Mouse (Mus musculus) left cerebral cortex, postnatal 36 days (tissue): ENCODE results near the gene H2-DMb2. TPM values are rescaled to one million over a fixed set of nuclear protein-coding genes. Genes with fewer than 3 reads are reported as not detected.
A peak's percentile ranks its signal among the peaks of the same experiment; 100 is the strongest.

Experiments
- DNase-seq, 2 experiments: peaks; one replicate each; pipeline ENCODE4 v3.0.0; 2021 to 2022; ENCODE audit warnings: low spot score in 2 of 2, mixed read lengths in 1 of 2
- intact Hi-C: fragments of 180-260 bp; cut with DNase I; formaldehyde crosslinking; loops from one replicate; pipeline ENCODE4 v1.15.1; 2025
- total RNA-seq, 2 experiments: library from RNA; stranded (reverse); gene quantifications; 2 replicates each; pipeline ENCODE4 v1.2.3; 2021

H2-DMb2 gene
- total RNA-seq, 2 experiments from 2014 or later = 0.59 to 0.93 TPM

DNA sequence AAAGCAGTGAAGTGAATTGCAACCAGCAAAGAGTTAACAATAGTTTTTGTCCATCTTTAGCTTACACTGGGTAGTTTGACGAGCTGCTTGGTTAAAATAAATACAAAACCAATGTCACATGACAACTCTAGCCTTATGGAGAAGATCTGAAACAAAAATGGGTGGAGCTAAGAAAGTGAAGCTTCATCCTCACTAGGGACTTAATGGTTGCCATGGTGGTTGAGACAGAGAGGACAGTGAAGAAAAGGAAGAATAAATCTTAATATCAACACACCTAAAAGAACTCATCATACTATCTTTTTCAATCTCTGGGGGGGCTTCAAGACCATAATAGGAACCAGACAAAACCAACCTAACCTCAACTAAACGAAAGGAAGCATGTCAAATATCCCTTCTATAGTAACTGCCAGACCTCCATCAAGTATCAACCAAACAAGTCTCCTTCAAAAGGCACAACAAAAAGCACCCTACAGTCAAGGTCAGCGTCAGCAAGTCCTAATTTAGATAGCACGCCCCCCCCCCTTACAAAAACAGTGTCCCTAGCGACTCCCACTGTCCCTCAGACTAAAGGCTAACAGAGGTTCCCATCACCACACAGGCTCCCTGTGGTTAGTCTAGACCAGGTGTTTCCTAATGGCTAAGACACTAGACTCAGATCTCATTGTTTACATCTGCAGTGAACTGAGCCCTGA lies 25.5 kb upstream of the H2-DMb2 start:
- DNase-seq = no peak
- intact Hi-C loops = loop anchor here (2.0 kb wide), 1 partner anchor 17 kb away; no protein-coding TSS in a partner anchor

DNA sequence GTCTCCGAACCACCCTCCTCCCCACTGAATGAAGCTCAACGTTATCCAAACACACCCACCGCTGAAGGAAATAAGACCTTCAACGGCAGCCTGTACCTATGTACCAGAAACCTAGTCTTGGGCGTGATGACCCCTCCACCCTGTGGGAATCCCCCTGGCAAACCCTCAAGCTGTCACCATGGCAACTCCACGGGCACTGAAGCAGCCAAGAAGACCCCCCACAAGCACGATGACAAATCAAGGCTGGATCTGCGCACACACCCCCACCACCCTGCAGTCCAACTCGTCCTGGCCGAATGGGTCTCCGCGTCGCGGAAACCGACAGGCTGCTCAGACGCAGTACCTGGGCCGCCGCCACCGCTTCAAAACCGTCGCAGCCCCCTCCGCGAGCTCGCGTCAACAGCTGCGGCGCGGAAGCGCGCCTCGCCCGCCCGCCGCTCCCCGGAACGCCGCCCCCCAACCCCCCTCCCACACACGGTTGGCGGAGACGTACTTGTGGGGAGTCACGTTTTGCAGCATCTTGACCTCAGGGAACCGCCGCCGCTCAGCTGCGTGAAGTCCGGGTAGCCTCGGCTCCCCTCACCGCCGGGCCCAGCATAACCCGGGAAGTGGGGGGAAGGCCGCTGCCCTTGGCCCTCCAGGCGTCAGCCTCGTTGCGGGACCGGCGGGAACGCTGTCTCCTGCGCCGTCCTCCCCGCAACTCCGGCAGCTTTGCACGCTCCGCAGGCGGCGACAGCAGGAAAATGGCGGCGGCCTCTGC lies 24.8 kb upstream of the H2-DMb2 start:
- DNase-seq = peak in 1 of 2 experiments; percentile 64
- intact Hi-C loops = loop anchor here (2.0 kb wide), 1 partner anchor 17 kb away; no protein-coding TSS in a partner anchor

DNA sequence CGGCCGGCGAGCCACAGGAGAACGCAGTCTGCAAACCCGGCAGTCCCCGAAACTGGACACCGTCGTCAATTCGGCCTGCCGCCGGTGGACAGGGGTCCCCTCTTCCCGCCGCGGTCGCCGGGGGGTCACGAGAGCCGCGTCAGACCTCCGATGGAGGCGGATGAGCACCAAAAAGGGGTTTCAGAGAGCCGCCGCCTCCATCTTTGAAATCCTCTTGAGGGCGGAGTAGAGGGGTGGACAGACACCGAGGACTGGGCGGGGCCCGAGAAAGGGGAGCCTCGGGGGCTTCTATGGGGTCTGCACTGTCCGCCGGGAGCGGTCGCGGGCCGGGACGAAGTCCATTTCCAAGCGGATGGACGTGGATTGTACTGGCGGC lies 24.2 kb upstream of the H2-DMb2 start:
- no peak for DNase-seq
- intact Hi-C loops = loop anchor here (1.0 to 2.0 kb wide), 2 partner anchors 16 to 88 kb away; partner anchors contain the start of genes Rxrb and Slc39a7

DNA sequence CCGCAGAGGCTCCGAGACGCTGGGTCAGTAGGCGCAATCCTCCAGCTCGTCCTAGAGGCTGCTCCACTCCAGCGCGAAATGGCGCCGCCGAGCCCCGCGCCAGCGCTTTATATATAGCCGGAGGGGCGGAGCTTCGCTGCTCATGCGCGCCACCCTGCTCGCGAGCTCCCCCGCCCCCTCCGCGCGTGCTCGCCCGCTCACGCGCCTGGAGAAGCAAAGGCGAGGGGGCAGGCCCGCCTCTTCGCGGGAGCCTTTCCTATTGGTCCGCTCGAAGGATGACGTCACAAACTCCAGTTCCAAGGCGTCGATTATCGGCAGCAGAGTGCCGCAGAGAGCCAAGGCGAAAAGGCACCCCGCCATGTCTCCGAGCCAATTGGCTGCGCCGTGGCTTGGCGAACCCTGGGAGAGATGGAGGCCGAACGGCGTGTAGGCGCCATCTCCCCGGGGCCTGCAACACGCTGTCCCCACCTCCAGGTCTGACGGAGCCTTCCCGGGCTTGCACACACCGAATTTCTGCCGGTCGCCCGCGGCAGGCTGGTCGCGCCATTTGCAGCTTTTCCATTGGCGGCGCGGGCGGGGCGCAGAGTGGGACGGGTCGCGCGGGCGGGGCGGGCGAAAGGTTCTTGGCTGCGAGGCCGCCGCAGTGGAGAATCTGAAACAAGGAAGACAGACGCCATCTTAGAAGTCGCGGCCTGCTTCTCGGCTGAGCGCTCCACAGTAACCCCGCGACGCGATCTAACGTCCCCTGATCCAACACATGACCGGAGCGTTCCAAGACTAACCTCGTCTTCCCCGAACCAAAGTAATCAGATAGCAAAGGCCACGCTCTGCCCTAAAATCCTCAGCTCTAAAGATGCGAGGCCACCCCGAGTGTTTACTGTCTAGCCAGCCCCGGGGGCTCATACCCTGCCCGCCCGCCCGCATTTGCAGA lies 23.6 kb upstream of the H2-DMb2 start, which contains the start of gene H2-DMa:
Gene H2-DMa, plus strand, starts transcription at position 293 of the 931 bp plus-strand sequence.
- intact Hi-C loops = loop anchor here (1.0 to 2.0 kb wide), 3 partner anchors 15 to 473 kb away; partner anchors contain the start of genes Rxrb and Slc39a7
- DNase-seq = peak; percentile 99 to 100

DNA sequence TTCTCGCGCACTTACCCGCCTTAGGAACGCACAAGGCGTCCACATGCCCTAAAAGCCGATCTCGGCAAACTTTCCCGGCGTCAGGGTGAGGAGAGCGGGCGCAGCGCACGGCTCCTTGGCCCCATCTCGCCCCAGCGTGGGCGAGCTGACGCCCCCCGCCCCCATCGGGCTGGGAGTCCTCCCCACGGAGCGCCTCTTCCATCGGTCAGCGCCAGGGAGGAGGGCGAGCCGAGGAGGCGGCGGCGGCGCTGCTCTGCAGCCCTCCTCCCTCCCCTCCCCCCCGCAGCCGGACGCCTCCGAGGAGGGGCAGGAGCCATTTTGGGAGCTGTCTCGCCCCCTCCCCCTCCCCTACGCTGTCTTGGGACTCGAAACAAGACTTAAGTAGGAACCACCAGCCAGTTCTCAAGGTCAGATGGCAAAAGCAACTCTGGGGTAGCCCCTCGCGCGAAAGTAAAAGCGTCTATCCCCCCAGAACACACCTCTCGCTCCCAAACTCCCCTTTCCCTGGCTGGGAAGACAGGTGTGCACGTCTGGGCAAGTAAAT lies 22.9 kb upstream of the H2-DMb2 start:
- DNase-seq = peak; percentile 86 to 88
- intact Hi-C loops = loop anchor here (2.0 kb wide), 1 partner anchor 473 kb away; no protein-coding TSS in a partner anchor

DNA sequence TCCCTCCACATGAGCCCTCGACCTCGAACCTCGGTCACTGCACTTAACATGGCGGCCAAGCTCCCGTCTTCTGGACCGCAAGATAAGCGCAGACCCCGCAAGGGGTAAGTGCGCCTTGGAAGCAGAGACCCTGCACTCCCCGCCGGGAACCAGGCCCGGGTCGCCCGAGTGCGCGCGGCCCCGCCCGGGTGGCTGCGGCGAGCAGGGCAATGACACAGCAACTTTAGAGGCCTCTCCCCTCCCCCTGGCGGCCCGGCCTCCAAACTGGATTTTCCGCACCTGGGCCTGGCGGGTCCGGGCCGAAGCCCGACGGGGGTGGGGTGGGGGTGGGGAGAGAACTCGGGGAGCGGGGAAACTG lies 22.3 kb upstream of the H2-DMb2 start:
- DNase-seq = peak; percentile 80 to 82
- intact Hi-C loops = loop anchor here (2.0 kb wide), 1 partner anchor 472 kb away; no protein-coding TSS in a partner anchor

DNA sequence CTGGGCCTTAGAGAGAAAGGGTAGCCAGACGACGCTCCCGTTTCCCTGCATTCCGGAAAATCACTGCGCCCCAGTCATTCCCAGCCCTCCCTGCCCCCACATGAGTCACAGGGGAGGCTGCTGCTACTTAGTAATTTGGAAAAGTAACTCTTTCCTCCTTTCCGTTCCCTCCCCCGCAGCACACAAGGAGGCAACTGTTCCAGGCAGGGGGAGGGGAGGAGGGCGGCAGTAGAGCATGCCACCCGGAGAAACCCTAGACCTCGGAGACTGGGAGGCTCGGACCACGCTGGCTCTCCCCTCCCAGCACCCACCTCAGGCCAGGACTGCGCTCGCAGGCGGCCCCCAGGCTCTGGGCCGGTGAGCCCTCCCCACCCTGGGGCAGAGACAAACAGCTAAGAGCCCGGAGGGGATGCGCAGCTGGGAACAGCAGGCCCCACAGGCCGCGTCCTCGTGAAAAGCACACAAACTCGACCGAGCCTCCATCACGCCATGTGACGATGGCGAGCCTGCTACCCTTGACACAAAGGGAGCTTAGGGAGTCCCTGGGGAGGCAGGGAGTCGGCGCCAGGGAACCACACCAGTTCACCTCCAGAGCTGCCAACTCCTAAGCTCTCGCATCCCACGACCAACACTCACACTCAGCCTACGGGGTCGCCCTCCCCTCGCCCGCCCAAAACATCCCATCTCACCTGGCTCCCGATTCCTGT lies 21.8 kb upstream of the H2-DMb2 start:
- DNase-seq = peak; percentile 89
- intact Hi-C loops = loop anchor here (2.0 kb wide), 1 partner anchor 471 kb away; no protein-coding TSS in a partner anchor

DNA sequence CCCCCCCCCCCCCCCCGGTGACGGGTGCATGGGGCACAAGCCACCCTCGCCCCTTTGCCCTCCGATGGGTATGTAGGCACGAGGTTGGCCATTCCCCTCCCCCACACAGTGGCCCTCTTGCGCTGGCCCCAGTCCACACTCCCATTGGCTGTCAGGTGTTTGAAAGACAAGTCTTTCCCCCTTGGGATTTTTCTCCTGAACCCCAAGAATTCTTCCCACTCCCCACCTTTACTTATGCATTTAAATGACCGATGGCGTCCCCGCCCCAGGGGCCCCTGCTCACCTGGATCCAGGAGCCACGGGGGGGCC lies 21.3 kb upstream of the H2-DMb2 start:
- DNase-seq = peak in 1 of 2 experiments; percentile 64

DNA sequence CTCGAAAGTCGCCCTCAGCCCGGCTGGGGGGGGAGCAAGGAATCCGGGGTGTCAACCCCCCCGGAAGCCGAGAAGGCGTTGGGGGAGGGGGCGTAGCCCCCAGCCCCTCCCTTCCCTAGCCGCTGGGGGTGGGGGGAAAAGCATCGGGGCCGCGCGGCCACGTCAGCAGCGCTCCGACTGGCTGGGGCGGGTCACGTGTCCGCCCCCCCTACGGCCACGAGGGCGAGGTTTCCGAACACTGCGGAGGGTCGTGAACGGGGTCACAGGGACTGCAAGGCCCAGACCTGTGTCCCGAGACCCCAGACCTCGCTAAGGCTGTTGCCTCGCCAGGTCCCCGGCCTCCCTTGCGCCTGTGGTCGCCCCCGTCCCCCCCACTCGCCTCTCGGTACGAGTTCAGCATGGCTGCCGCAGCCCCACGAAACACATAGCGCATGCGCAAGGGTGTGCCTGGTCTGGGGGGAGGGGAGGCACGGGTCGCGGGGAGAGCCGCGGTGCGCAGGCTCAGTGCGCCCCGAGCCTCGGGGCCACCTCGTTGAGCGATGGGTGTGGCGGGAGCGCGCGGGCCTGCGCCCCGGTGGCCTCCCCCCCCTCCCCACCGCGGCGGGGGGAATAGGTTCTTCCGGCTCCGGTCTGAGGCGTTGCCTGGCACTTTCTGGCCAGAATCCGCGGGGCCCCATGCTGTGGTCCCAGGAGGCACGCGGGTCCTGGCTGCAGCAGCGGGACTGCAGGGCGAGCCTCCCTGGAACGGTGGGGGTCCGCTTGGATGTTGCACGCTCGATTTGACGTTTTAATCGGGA lies 20.7 kb upstream of the H2-DMb2 start, which contains the start of gene Brd2:
Gene Brd2, minus strand, starts transcription at position 447 of the 797 bp plus-strand sequence.
- peak; percentile 98 for DNase-seq
- intact Hi-C loops = no loop called here

More for the DNA sequence above, 21.3 kb upstream of the H2-DMb2 start:
- intact Hi-C loops = loop anchor here (2.0 kb wide), 1 partner anchor 471 kb away; no protein-coding TSS in a partner anchor

DNA sequence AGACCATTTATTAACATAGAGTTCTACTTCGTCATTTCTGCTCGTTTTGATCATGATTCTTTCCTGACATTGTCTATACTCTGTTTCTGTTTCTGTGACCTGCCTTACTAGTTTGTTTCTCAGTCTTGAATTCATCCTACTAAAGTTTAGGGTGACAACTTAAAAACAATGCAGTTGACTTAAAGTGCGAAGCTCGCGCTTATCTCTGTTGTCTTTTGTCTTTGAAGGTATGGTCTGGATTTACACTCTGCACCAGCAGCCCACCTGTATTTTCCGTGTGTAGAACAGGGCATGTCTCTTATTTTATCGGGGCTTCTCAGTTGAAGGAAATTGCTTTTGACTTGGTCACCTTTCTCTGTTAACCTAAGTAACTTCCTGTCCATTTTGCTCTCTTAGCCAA lies 20.0 kb upstream of the H2-DMb2 start:
- intact Hi-C loops = no loop called here
- no peak for DNase-seq

DNA sequence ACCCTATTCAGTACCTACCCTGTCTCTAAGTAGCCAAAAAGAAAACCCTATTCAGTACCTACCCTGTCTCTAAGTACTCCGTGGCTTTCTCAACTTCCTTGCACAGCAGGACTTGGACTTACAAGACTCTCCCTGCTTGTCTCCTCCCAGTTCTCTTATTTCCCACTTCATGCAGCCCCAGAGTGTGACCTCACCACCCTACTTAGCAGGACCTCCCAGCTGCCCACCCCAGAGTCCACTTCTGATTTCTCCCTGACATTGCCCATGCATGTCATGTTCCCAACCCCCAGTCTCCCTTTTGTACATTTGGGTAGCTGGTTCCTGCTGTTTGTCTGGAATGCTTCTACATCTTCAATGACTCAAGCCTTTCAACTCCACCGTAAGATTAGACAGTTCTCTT lies 19.6 kb upstream of the H2-DMb2 start:
- DNase-seq = no peak
- intact Hi-C loops = no loop called here

DNA sequence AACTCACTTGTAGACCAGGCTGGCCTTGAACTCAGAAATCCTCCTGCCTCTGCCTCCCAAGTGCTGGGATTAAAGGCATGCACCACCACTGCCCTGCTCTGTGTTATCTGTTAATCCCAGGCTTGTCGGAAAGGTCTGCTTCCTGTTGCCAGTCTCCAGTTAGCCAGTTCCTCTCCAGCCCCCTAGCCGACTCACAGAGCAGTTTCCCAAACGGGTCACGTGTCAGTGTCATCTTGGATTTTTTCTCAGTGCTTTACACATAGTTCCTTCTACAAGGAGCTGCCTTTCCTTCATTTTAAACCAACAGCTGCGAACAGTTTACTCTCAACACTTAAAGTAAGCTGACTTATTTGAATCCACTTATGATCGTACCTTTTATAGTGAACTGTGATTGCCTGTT lies 18.5 kb upstream of the H2-DMb2 start:
- no peak for DNase-seq
- intact Hi-C loops = no loop called here

DNA sequence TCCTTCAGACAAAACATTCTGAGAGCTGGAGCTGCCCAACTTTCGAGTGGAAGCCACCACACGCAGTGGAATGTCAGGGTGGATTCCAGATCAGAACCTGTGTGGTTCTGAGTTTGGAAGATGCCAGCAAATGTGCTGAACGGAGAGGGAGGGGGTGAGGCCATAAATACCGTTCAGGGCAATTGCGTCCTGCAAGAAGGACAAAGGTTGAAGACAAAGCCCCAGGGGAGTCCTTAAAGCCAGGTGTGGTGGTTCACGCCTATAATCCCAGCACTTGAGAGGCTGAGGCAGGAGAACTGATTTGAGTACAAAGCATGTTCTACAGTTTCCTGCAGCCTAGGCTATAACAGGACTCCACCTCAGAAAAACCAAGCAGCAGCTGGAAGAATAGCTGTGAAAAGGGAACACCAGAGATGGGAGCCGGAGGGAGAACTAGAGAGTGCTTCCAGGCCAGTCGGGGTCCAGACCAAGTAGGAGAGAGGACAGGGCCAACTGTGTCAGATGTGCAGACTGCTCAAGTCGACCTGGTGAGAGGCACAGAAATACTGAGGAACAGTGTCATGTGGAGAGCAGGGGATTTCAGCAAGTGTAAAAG lies 16.2 kb upstream of the H2-DMb2 start:
- no peak for DNase-seq
- intact Hi-C loops = no loop called here

DNA sequence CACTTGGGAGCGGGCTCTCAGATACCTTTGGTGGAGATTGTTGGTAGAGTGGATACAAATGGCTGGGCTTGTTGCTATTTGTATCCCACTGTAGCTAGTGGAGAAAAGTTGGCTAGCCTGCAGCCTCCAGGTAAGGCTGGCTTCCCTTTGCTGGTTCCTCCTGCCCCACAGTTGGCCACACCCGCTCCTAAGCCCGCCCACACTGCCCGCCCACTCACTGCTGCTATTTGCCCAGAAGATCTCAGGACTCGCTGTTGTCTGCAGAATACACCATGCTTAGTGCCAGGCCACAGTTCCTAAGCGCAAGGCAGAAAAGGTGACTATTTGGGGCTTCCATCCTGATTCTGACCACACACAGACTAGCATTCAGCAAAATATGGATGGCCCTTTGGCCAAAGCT lies 15.6 kb upstream of the H2-DMb2 start:
- intact Hi-C loops = no loop called here
- peak; percentile 62 for DNase-seq

DNA sequence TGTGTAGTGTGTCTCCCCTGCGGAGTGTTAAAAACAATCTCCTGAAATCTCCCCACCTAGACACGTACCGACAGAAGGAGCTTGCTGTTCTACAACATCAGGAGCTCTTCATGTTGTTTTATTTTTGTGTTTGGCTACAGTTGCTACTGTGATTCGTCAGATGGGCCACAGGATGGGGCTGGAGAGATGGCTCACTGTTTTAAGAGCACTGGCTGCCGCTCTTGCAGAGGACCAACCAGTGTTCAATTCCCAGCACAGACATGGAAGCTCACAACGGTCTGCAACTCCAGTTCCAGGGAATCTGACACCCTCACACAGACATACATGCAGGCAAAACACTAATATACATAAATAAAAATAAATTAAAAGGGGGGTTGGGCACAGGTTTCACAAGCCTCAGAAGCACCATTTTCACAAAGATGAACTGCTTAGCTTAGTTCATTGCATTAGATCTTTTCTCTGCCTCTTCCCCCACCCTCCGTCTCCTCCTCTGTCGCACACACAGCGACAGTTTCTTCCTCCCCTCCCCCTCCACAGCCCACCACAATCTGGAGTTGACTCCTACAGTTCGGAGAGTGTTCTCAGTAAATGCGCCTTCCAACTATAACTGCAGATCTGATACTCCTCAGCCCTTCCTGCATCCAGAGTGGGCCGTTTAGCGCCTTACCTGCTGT lies 14.7 kb upstream of the H2-DMb2 start:
- peak; percentile 58 to 74 for DNase-seq
- intact Hi-C loops = no loop called here

DNA sequence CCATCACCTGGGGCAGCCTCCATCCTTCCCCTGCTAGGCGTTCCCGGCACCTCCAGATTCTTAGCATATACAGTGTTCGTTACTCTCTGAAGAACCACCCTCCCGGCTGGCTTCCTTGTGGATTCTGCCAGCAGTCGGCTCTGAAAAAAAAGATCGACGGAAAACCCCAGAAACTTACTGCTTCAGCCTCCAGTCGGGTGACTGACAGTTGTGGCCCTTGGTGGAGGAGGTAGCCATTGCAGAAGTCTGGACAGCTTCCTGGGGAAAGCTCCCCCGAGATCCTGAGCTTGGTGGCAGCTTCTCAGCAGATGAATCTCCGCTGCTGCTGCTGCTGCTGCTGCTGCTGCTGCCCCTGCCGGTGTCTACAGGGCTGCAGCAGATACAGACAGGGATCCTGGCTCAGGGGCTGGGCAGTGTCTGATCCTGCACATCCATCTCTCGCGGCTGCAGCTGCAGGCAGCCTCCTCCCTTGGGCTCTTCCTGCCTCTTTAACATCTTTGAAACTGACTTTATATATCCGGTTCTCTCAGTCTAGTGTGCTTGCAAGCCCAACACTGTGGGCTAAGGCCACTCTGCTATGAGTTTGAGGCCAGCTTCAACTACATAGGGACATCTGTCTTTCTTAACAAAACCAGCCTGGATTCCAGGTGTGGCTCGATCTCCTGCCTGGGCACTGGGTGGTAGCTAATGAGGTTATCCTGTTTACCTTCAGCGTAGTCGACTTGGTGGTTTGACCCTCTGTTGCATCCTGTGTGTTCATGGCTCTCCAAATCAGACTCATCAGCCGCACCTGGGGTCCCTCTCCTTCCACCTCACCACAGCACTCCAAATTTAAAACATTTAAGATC lies 13.9 kb upstream of the H2-DMb2 start:
- DNase-seq = no peak
- intact Hi-C loops = no loop called here
